ENCODE assay signal across 9 mouse cellular contexts in genomic region chr4:141324771-141325191, GRCm38 (mm10). TPM values are rescaled to one million over a fixed set of nuclear protein-coding genes. Genes with fewer than 3 reads are reported as not detected.
A peak's percentile ranks its signal among the peaks of the same experiment; 100 is the strongest.
DNase-seq lines count a peak whose midpoint lies in the region; ATAC-seq lines count a peak whose summit lies in the region.
"Had no signal": no experiment of that assay in that cellular context is flagged by ENCODE, and none has a peak within 500 bp of the region (broad histone marks: within the 10 kb centered on the region; RNA-seq: fewer than 3 reads in every experiment).

No protein-coding gene starts in this region.

- no peak overlapping the region for H3K4me3 ChIP-seq in heart, embryonic 16.5 days (ENCODE audit: low read length)
- H3K4me3 ChIP-seq: forebrain, embryonic 12.5 days had no signal

- no peaks in the 10 kb centered on the region for H3K27me3 ChIP-seq in heart, embryonic 16.5 days (ENCODE audit: control insufficient read depth, insufficient read depth, low read length)
- H3K27me3 ChIP-seq: forebrain, embryonic 12.5 days had no signal

- no peak overlapping the region for H3K9ac ChIP-seq in heart, embryonic 16.5 days (ENCODE audit: low read length)
- H3K9ac ChIP-seq: forebrain, embryonic 12.5 days had no signal

- ATAC-seq in heart, embryonic 16.5 days (replicated peaks; ENCODE audit: extremely low read depth, insufficient read depth, low FRiP score) = no peak; the same call in 1 of the 2 replicates

- H3K4me2 ChIP-seq in heart, embryonic 16.5 days (ENCODE audit: low read depth, low read length) = no peak overlapping the region
- H3K4me2 ChIP-seq: forebrain, embryonic 12.5 days had no signal

- H3K9me3 ChIP-seq in heart, embryonic 16.5 days (replicated peaks; ENCODE audit: control insufficient read depth, low read length) = no peaks in the 10 kb centered on the region
- H3K9me3 ChIP-seq: forebrain, embryonic 12.5 days had no signal

- peak; percentile 67 for DNase-seq in adrenal gland, postnatal 14 days
- DNase-seq in adrenal gland, postnatal 25 days = no peak
- DNase-seq in ovary, postnatal 36 days (ENCODE audit: low spot score) = peak; percentile 40
- DNase-seq in ovary, postnatal 14 days (ENCODE audit: low spot score) = no peak
- peak; percentile 16 for DNase-seq in skeletal muscle tissue, adult 2 months (ENCODE audit: low read depth, low spot score)
- no peak for DNase-seq in left cerebral cortex, adult 9 months (ENCODE audit: low spot score in 2 of 2)
- no peak for DNase-seq in layer of hippocampus, adult 9-11 months

- peaks cover 19% of the 10 kb centered on the region for H3K4me1 ChIP-seq in heart, embryonic 16.5 days (ENCODE audit: control insufficient read depth, insufficient read depth, low read length)
- H3K4me1 ChIP-seq: forebrain, embryonic 12.5 days had no signal

- 58% methylated on average over 6 of the region's 6 CpGs for WGBS in heart, embryonic 16.5 days

- peak overlapping the region; percentile 15; the same call in 1 of the 2 replicates for H3K27ac ChIP-seq in heart, embryonic 16.5 days (ENCODE audit: low read length)
- H3K27ac ChIP-seq: forebrain, embryonic 12.5 days had no signal

- H3K36me3 ChIP-seq in heart, embryonic 16.5 days (ENCODE audit: control insufficient read depth, insufficient read depth) = peaks cover 10% of the 10 kb centered on the region; the same call in 1 of the 2 replicates

RNA-seq across cellular contexts. Expression of gene Epha2, which starts 23.7 kb away (rescaled TPM):
- 18.8 and 19.4 TPM in 2 replicates for total RNA-seq in adrenal gland, postnatal 14 days (2021)
- 18.7 and 19.3 TPM in 2 replicates for total RNA-seq in adrenal gland, postnatal 25 days (2021)
- polyA plus RNA-seq in heart, embryonic 16.5 days (2015; fragmentation: Nextera tagmentation; extraction: Ambion mirVana) = 3.1 and 3.9 TPM in 2 replicates

RNA-seq across cellular contexts. Expression of gene Fam131c, which starts 43.2 kb away (rescaled TPM):
- 11.0 and 16.9 TPM in 2 replicates for total RNA-seq in adrenal gland, postnatal 14 days (2021)
- 1.8 and 2.1 TPM in 2 replicates for total RNA-seq in adrenal gland, postnatal 25 days (2021)
- 0.58 and 0.87 TPM in 2 replicates for polyA plus RNA-seq in heart, embryonic 16.5 days (2015; fragmentation: Nextera tagmentation; extraction: Ambion mirVana)

Comparison
In these comparisons a context has a peak if more than half of its experiments do, and no peak if none do; other contexts are left out.
1. DNase-seq: peak in adrenal gland, postnatal 14 days (single experiment), ovary, postnatal 36 days (single experiment) and skeletal muscle tissue, adult 2 months (single experiment); none in adrenal gland, postnatal 25 days (single experiment), ovary, postnatal 14 days (single experiment), left cerebral cortex, adult 9 months (0 of 2) and layer of hippocampus, adult 9-11 months (single experiment).